Mouse (Mus musculus): Measurements from ENCODE around the gene Dgke.
A peak's percentile ranks its signal among the peaks of the same experiment; 100 is the strongest.

- TF ChIP-seq CTCF (IDR thresholded peaks at IDR 0.05; ENCODE audit: insufficient read depth, low read length) = 0 out of 2 replicates have a peak, but pooled peaks have one; percentile 30
- TF ChIP-seq POLR2A (IDR thresholded peaks at IDR 0.05; ENCODE audit: borderline replicate concordance, extremely low read depth, low read depth, low read length) = no peak
These were observed 2.7 kb upstream of the Dgke start for GRCm38 (mm10) chr11:89069303-89069702.
